Mouse (Mus musculus) thymus, adult 2 months (tissue): ENCODE measurements around the gene Sit1.

ENCODE experiments used
- CTCF ChIP-seq: fragments of 200-500 bp; IDR thresholded peaks from 2 replicates; pipeline ENCODE4 v1.5.1; 2012; ENCODE audit warnings: mild to moderate bottlenecking, control low read depth, low read length, moderate library complexity, borderline replicate concordance; ENCODE audit not compliant: control insufficient read depth, poor library complexity, insufficient read depth; ENCODE audit errors: extremely low read depth
- POLR2A ChIP-seq: fragments of 200-500 bp; IDR thresholded peaks from 2 replicates; pipeline ENCODE4 v1.6.1; 2012; ENCODE audit warnings: mild to moderate bottlenecking, low read length, control low read depth, moderate library complexity; ENCODE audit not compliant: control insufficient read depth, poor library complexity, insufficient read depth; ENCODE audit errors: extremely low read depth

DNA sequence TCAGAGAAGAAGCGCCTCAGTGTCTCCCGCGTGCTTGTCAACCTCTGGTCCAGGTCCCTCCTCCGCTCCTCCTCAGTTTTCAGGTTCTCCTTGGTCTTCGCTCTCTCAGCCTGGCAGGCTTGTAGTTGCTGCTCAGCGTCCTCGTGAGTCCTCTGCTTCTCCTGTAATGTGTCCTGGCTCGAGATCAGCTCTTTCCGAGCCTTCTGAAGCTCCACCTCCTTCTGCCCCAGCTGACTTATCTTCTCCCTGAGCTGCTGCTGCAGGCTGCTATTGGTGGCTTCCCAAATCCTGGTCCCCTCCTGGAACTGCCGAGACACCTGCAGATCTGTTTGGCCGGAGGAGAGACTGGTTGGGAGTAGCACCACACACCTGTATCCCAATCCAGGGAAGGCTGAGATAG is 31.2 kb downstream of the Sit1 start:
- TF ChIP-seq CTCF = no peak
- no peak for TF ChIP-seq POLR2A
